Mouse (Mus musculus) kidney, postnatal 4 days (tissue): ENCODE data around the gene Zcchc7.
A peak's percentile ranks its signal among the peaks of the same experiment; 100 is the strongest.
"Not testable (repeated sequence)": the region's sequence is repeated elsewhere in the genome, so short reads cannot be mapped to it uniquely, and the experiment has no call there.

Experiments
- DNase-seq, 2 experiments: peaks; one replicate each; pipeline ENCODE4 v3.0.0; 2021; ENCODE audit warnings: mixed read lengths in 2 of 2

Zcchc7 gene

GRCm38 (mm10) chr4:44755553-44756133, at the start of gene Zcchc7:
Zcchc7 (plus strand) TSS chr4:44755877.
- no peak for DNase-seq

- no peak for DNase-seq
These were observed 49.7 kb upstream of the Zcchc7 start for GRCm38 (mm10) chr4:44705967-44706366.

- no peak for DNase-seq
These were observed 48.8 kb upstream of the Zcchc7 start for GRCm38 (mm10) chr4:44706865-44707264.

GRCm38 (mm10) chr4:44708311-44708710, 47.4 kb upstream of the Zcchc7 start:
- DNase-seq = no peak

GRCm38 (mm10) chr4:44709091-44709695, 46.5 kb upstream of the Zcchc7 start:
- DNase-seq = no peak

GRCm38 (mm10) chr4:44709740-44710700, 45.7 kb upstream of the Zcchc7 start, which contains the start of gene Pax5:
Pax5 (minus strand) TSS chr4:44710487.
- no peak for DNase-seq

GRCm38 (mm10) chr4:44710701-44711097, 45.0 kb upstream of the Zcchc7 start:
- DNase-seq = peak; percentile 11 to 22

GRCm38 (mm10) chr4:44711136-44711900, 44.4 kb upstream of the Zcchc7 start:
- peak in 1 of 2 experiments; percentile 6 for DNase-seq

GRCm38 (mm10) chr4:44712051-44712700, 43.5 kb upstream of the Zcchc7 start:
- peak; percentile 27 to 51 for DNase-seq

- DNase-seq = peak; percentile 34 to 40
These were observed 42.7 kb upstream of the Zcchc7 start for GRCm38 (mm10) chr4:44712786-44713553.

- DNase-seq = peak in 1 of 2 experiments; percentile 10
These were observed 42.1 kb upstream of the Zcchc7 start for GRCm38 (mm10) chr4:44713554-44714051.

GRCm38 (mm10) chr4:44714111-44714621, 41.5 kb upstream of the Zcchc7 start:
- DNase-seq = peak; percentile 15 to 28

GRCm38 (mm10) chr4:44715621-44716160, 40.0 kb upstream of the Zcchc7 start:
- DNase-seq = no peak

- DNase-seq = no peak
These were observed 39.3 kb upstream of the Zcchc7 start for GRCm38 (mm10) chr4:44716391-44716790.

GRCm38 (mm10) chr4:44717676-44718075, 38.0 kb upstream of the Zcchc7 start:
- DNase-seq = no peak

GRCm38 (mm10) chr4:44720046-44720445, 35.6 kb upstream of the Zcchc7 start:
- no peak for DNase-seq

- no peak for DNase-seq
These were observed 34.4 kb upstream of the Zcchc7 start for GRCm38 (mm10) chr4:44721237-44721636.

- DNase-seq = no peak
These were observed 15.2 kb upstream of the Zcchc7 start for GRCm38 (mm10) chr4:44740471-44740870.

- peak; percentile 91 to 95 for DNase-seq
These were observed 666 bp downstream of the Zcchc7 start for GRCm38 (mm10) chr4:44756134-44756951.

GRCm38 (mm10) chr4:44757131-44757530, 1.5 kb downstream of the Zcchc7 start:
- not testable (repeated sequence) for DNase-seq
